Mouse (Mus musculus): ENCODE measurements around the gene Cish.

Gene Cish

DNA sequence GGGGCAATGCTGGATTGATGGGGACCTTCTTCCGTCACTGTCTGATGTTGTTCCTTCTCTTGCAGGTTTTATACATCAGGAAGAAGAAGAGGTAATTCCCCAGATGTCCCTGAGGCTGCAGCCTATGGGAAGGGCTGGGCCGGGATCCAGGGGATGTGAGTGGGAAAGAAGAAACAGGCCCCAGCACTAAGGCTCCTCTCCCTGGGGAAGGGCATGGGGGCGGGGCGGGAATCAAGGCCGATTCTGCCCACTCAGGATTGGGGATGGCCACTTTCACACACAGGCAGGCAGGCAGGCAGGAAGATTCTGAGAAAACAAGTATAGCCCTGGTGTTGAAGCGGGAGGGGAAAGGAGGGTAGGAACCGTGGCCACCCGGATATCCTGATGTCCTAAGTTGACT is 50.3 kb downstream of the Cish start:
- Histone ChIP-seq H3K4me3 (replicated peaks; ENCODE audit: low read length) (no peak overlapping the region), H3K4me1 (replicated peaks; ENCODE audit: low read depth, low read length) (peaks cover 23% of the 10 kb centered on the region), H3K36me3 (ENCODE audit: insufficient read depth, low read length) (no peaks in the 10 kb centered on the region), H3K27me3 (ENCODE audit: insufficient read depth, low read length) (peaks cover 43% of the 10 kb centered on the region), H3K9me3 (ENCODE audit: low read length) (no peaks in the 10 kb centered on the region)
- TF ChIP-seq POU5F1 (IDR thresholded peaks at IDR 0.05; ENCODE audit: borderline replicate concordance, low read length): no peak
- TF ChIP-seq NANOG (IDR thresholded peaks at IDR 0.05; ENCODE audit: borderline replicate concordance, low read length): no peak
- TF ChIP-seq CTCF (conservative IDR thresholded peaks at IDR 0.05; ENCODE audit: low read length): no peak

DNA sequence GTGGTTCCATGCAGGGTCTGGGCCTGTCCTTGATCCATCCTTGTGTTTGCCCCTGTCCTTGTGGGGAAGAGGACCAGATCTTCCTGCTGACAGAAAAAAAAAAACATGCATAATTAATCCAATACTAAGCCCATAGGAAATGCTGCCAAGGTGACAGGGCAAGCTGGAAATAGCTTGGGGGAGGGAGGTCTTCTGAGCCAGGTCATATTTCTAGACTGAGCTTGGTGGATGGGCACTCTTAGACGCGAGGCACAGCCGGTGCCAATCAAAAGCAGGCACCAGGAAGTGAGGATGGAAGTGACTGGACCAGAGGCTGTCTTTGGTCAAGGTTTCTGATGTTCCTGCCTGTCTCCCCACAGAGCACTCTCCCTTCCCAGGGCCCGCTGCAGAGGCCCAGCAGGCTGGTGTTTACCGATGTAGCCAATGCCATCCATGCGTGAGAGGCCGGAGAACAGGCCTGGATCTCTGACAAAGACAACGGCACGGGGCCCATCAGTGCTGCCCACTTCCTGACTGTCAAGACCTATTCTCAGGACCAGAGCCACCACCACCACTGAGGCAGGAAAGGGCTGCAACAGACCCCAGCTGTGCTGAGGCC is 51.9 kb downstream of the Cish start:
- Histone ChIP-seq H3K4me3 (replicated peaks; ENCODE audit: low read length) (no peak overlapping the region), H3K4me1 (replicated peaks; ENCODE audit: low read depth, low read length) (peaks cover 20% of the 10 kb centered on the region), H3K27me3 (ENCODE audit: insufficient read depth, low read length) (peaks cover 42% of the 10 kb centered on the region), H3K36me3 (ENCODE audit: insufficient read depth, low read length) (no peaks in the 10 kb centered on the region), H3K9me3 (ENCODE audit: low read length) (no peaks in the 10 kb centered on the region)
- TF ChIP-seq NANOG (IDR thresholded peaks at IDR 0.05; ENCODE audit: borderline replicate concordance, low read length): no peak
- TF ChIP-seq CTCF (conservative IDR thresholded peaks at IDR 0.05; ENCODE audit: low read length): no peak
- TF ChIP-seq POU5F1 (IDR thresholded peaks at IDR 0.05; ENCODE audit: borderline replicate concordance, low read length): no peak

DNA sequence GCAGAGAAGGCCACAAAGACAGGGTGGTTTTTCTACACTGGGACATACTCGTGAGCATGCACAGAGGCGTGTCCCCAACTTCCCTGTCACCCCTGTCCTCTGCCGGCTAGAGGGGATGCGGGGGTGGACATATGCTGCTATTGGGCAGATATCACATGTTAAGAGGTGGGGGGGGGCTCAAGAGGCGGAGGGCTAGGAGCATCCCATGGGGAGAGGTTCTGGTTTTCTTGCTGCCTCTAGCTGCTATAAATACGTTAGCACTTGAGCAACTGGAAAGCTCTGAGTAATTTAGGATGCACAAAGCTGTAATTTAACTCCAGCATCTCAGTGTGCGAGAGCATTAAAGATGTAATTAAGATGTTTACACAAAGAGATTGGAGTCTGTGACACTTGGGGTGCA is 53.5 kb downstream of the Cish start:
- no peak for TF ChIP-seq POU5F1 (IDR thresholded peaks at IDR 0.05; ENCODE audit: borderline replicate concordance, low read length)

More for the DNA sequence above, 53.5 kb downstream of the Cish start:
- H3K9me3 ChIP-seq (ENCODE audit: low read length): no peaks in the 10 kb centered on the region
- peaks cover 20% of the 10 kb centered on the region for H3K4me1 ChIP-seq (replicated peaks; ENCODE audit: low read depth, low read length)
- no peaks in the 10 kb centered on the region for H3K36me3 ChIP-seq (ENCODE audit: insufficient read depth, low read length)
- H3K27me3 ChIP-seq (ENCODE audit: insufficient read depth, low read length): peaks cover 39% of the 10 kb centered on the region
- H3K4me3 ChIP-seq (replicated peaks; ENCODE audit: low read length): no peak overlapping the region

All from E14TG2a.4 (cell line).